Mouse (Mus musculus): ENCODE data around the gene Tbc1d23. TPM values are rescaled to one million over a fixed set of nuclear protein-coding genes. Genes with fewer than 3 reads are reported as not detected.

Gene Tbc1d23
- polyA plus RNA-seq, 1 experiment, result 21.4 TPM

DNA sequence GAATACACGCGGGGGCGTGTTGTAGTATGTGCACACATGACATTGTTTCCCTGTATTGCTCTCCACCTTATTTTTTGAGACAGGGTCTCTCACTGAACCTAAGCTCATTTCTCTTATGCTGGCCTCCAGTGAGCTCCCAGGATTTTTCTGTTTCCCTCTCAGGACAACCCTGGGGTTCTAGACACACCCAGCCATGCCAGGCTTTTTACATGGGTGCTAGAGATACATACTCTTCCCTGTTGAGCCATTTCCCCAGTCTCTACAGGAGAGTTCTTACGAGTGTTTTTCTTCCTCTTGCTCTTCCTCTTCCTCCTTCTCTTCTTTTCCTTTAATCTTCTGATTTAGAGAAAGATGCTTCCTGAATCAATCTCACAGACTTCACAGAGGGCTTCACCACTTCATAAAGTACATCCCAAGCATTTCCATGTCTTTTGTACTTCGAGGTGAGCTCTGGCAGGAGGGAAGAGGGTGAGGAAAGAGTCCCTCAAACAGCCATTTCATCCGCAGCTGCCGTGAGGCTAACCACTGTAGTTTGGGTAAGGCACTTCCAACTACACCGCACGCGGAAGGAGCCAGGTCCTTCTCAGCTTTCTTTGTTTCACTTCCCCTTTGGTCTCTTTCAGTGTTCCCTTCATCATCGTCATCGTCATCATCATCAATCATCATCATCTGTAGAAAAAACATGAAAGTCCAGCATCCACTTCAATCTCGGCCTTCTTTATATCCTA, 28.2 kb upstream of the Tbc1d23 start:
- H3K4me3 ChIP-seq (replicated peaks; ENCODE audit: control insufficient read depth, low read depth, low read length), result no peak overlapping the region
- WGBS, result 44% methylated on average over 13 of the region's 13 CpGs
- TF ChIP-seq CTCF (IDR thresholded peaks at IDR 0.05; ENCODE audit: control insufficient read depth, insufficient read depth, low read length) (no peak), POLR2A (IDR thresholded peaks at IDR 0.05; ENCODE audit: borderline replicate concordance, control insufficient read depth, low read depth, low read length) (no peak)

DNA sequence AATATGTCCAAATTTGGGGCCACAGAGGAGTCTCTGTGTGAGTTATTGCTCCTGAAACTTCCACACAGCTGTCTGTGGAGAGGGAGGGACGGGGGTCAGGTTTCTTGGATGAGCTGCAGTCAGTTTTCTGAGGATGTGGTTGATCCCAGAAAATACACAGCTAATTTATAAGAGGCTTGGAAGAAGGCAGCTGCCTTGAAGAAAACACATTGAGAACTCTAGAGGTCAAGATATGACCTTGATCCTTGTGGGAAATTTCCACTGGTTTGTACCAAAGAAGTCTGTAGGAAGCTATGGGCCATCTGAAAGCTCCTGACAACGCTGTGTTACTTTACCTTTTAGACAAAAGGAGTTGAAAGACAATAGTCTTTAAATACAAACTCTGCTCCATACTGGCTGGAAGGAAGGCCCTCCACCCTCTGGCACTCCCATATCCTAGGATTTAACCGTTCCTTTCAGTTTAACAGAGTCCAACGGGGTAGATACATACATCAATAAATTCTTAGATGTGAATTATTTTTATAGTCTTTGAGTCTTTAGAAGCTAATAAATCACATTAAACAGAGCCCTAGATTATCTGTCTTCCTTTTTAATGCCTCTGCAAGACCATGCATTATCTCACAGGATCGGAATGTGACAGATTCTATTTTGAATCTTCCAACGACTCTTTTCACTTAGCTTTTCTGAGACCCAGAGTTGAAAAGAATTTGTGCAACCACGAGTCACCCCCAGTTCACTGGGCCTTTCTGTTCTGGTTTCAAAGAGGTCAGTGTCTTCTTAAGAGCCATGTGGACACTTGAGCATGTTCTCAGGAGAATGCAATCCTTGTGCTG, 20.5 kb upstream of the Tbc1d23 start:
- H3K27ac ChIP-seq (ENCODE audit: control insufficient read depth, insufficient read depth, low read depth, low read length, poor library complexity), result no peak overlapping the region
- WGBS, result 56% methylated on average over 7 of the region's 7 CpGs
- H3K4me1 ChIP-seq (ENCODE audit: control insufficient read depth, insufficient read depth, low read length), result no peaks in the 10 kb centered on the region
- H3K4me3 ChIP-seq (replicated peaks; ENCODE audit: control insufficient read depth, low read depth, low read length), result no peak overlapping the region
- TF ChIP-seq POLR2A (IDR thresholded peaks at IDR 0.05; ENCODE audit: borderline replicate concordance, control insufficient read depth, low read depth, low read length) (no peak), CTCF (IDR thresholded peaks at IDR 0.05; ENCODE audit: control insufficient read depth, insufficient read depth, low read length) (no peak)

More for the DNA sequence above, 28.2 kb upstream of the Tbc1d23 start:
- H3K4me1 ChIP-seq (ENCODE audit: control insufficient read depth, insufficient read depth, low read length), result no peaks in the 10 kb centered on the region; the same call in 1 of the 2 replicates
- H3K27ac ChIP-seq (ENCODE audit: control insufficient read depth, insufficient read depth, low read depth, low read length, poor library complexity), result no peak overlapping the region

DNA sequence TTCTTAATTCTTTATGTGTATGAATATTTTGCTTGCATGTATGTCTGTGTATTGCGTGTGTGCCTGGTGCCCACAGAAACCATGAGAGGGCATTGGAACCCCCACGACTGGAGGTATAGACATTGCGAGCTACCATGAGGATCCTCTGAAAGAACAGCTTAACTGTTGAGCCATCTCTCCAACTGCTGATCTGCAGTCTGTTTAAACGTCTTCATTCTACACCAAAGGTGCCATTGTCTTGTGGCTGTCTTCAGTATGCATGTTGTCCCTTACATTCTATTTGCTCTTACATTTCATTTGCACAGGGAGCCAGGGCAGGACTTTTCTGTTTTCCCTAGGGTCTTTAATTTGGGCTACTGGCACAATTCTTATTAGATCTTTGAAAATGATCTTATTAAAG, 19.7 kb upstream of the Tbc1d23 start:
- Histone ChIP-seq H3K27ac (ENCODE audit: control insufficient read depth, insufficient read depth, low read depth, low read length, poor library complexity) (no peak overlapping the region), H3K4me1 (ENCODE audit: control insufficient read depth, insufficient read depth, low read length) (no peaks in the 10 kb centered on the region; the same call in 1 of the 2 replicates), H3K4me3 (replicated peaks; ENCODE audit: control insufficient read depth, low read depth, low read length) (no peak overlapping the region)
- WGBS, result 80% methylated on average over 4 of the region's 4 CpGs
- TF ChIP-seq CTCF (IDR thresholded peaks at IDR 0.05; ENCODE audit: control insufficient read depth, insufficient read depth, low read length), result no peak
- no peak for TF ChIP-seq POLR2A (IDR thresholded peaks at IDR 0.05; ENCODE audit: borderline replicate concordance, control insufficient read depth, low read depth, low read length)

DNA sequence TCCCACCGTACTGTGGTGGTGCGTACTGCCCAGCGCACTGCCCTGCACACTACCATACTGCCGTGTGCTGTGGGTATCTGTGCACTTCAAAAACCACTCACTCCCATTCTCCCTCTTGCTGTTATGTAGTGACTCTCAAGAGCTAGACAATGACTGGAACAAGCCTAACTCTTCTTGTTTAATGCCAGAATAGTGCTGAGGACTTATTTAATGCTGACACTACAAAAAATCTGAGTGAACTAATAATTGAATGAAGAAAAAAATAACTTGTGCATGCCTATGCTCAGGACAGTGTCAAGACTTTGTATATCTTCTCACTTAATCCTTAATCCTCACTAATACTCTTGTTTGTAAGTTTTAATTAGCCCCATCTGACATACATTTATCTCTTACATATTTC, 16.2 kb upstream of the Tbc1d23 start:
- Histone ChIP-seq H3K4me1 (ENCODE audit: control insufficient read depth, insufficient read depth, low read length) (no peaks in the 10 kb centered on the region; the same call in 1 of the 2 replicates), H3K27ac (ENCODE audit: control insufficient read depth, insufficient read depth, low read depth, low read length, poor library complexity) (no peak overlapping the region), H3K4me3 (replicated peaks; ENCODE audit: control insufficient read depth, low read depth, low read length) (no peak overlapping the region)
- TF ChIP-seq CTCF (IDR thresholded peaks at IDR 0.05; ENCODE audit: control insufficient read depth, insufficient read depth, low read length) (no peak), POLR2A (IDR thresholded peaks at IDR 0.05; ENCODE audit: borderline replicate concordance, control insufficient read depth, low read depth, low read length) (no peak)
- 92% methylated on average over 4 of the region's 4 CpGs for WGBS

DNA sequence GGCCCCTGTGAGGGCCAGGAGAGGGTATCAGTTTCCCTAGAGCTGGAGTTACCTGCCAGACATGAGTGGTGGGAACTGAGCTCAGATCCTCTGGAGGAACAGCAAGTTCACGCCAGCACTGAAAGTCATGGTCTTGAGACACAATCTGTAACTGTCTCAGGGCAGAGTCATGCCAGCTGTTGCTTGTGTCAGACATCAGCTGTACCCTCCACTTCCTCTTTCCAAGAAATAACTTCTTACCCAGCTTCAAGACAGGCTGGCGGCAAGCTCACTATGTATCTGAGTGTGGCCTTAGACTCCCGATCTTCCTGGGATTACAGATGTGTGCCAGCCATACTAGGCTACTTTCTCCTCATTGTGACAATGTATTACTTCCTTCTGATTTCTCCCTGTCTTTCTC, 15.3 kb upstream of the Tbc1d23 start:
- peak overlapping the region; percentile 3; the same call in 1 of the 2 replicates for H3K27ac ChIP-seq (ENCODE audit: control insufficient read depth, insufficient read depth, low read depth, low read length, poor library complexity)
- TF ChIP-seq CTCF (IDR thresholded peaks at IDR 0.05; ENCODE audit: control insufficient read depth, insufficient read depth, low read length) (no peak), POLR2A (IDR thresholded peaks at IDR 0.05; ENCODE audit: borderline replicate concordance, control insufficient read depth, low read depth, low read length) (no peak)
- H3K4me3 ChIP-seq (replicated peaks; ENCODE audit: control insufficient read depth, low read depth, low read length), result no peak overlapping the region
- no peaks in the 10 kb centered on the region; the same call in 1 of the 2 replicates for H3K4me1 ChIP-seq (ENCODE audit: control insufficient read depth, insufficient read depth, low read length)
- WGBS, result 5% methylated on average over 3 of the region's 3 CpGs

DNA sequence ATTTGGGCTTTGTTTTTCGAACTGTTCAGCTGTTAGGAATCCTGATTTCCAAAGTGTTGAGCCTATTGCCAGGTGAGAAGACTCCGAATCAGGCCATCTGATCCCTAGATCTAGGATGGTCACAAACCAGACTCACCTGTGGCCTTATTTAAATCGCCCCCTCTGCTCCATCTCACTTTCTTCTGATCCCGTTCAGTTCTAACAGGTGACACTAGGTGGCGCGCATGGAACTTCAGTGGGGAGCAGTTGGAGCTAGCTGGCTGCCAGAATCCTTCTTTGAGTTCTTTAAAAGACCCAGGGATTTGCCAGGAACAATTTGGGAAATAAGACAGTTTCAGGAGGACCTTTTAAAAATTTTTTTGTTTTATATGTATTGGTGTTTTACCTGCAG, 12.5 kb upstream of the Tbc1d23 start:
- no peak for TF ChIP-seq POLR2A (IDR thresholded peaks at IDR 0.05; ENCODE audit: borderline replicate concordance, control insufficient read depth, low read depth, low read length)
- TF ChIP-seq CTCF (IDR thresholded peaks at IDR 0.05; ENCODE audit: control insufficient read depth, insufficient read depth, low read length), result peak; percentile 77
- H3K4me1 ChIP-seq (ENCODE audit: control insufficient read depth, insufficient read depth, low read length), result no peaks in the 10 kb centered on the region; the same call in 1 of the 2 replicates
- no peak overlapping the region for H3K4me3 ChIP-seq (replicated peaks; ENCODE audit: control insufficient read depth, low read depth, low read length)
- H3K27ac ChIP-seq (ENCODE audit: control insufficient read depth, insufficient read depth, low read depth, low read length, poor library complexity), result no peak overlapping the region
- WGBS, result 7% methylated on average over 6 of the region's 6 CpGs

DNA sequence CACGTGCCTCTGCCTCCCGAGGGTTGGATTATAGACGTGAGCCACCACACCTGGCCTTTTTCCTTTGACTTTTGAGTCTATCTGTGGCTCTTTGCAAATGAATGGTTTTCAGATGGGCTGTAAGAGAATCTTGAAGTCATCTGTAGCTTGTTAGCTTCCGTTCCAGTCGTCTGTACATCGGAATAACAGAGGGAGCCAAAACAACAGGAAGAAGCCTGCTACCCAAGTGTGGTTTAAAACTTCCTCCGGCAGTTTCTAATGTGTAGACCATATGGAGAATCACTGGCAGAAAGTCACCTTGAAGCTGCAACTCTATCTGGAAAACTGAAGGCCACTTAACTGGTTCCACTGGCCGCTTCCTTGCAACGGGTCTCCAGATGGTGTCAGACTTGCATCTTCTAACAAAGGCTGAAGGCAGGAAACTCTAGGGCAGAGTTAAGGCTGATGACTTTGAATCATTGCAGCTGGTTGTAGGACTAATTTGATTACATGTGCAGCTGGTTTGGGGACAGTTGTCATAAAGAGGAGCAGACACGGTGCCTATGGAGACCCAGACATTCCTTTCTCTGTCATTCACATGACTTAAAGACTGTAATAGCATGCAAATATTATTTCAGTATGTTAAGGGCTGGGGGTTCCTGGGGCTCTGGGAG, 12.0 kb upstream of the Tbc1d23 start:
- Histone ChIP-seq H3K27ac (ENCODE audit: control insufficient read depth, insufficient read depth, low read depth, low read length, poor library complexity) (no peak overlapping the region), H3K4me1 (ENCODE audit: control insufficient read depth, insufficient read depth, low read length) (no peaks in the 10 kb centered on the region; the same call in 1 of the 2 replicates), H3K4me3 (replicated peaks; ENCODE audit: control insufficient read depth, low read depth, low read length) (no peak overlapping the region)
- TF ChIP-seq CTCF (IDR thresholded peaks at IDR 0.05; ENCODE audit: control insufficient read depth, insufficient read depth, low read length) (no peak), POLR2A (IDR thresholded peaks at IDR 0.05; ENCODE audit: borderline replicate concordance, control insufficient read depth, low read depth, low read length) (no peak)
- 5% methylated on average over 10 of the region's 10 CpGs for WGBS

DNA sequence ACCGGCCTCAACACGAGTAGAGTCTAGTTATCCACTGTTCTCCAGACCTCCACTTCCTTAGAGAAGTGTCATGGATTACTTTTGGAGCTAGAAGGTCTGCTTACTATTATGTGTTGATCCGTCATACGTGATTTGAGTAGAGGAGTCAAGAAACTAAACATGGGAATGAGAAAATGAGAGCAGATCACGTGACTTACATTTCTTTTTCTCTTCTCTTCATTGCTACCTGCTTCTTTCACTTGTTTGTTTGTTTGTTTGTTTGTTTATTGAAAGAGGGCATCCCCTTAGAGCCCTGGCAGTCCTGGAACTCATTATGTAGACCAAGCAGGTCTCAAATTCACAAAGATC, 11.5 kb upstream of the Tbc1d23 start:
- Histone ChIP-seq H3K27ac (ENCODE audit: control insufficient read depth, insufficient read depth, low read depth, low read length, poor library complexity) (no peak overlapping the region), H3K4me1 (ENCODE audit: control insufficient read depth, insufficient read depth, low read length) (no peaks in the 10 kb centered on the region; the same call in 1 of the 2 replicates), H3K4me3 (replicated peaks; ENCODE audit: control insufficient read depth, low read depth, low read length) (no peak overlapping the region)
- 78% methylated on average over 5 of the region's 5 CpGs for whole genome bisulfite sequencing
- TF ChIP-seq CTCF (IDR thresholded peaks at IDR 0.05; ENCODE audit: control insufficient read depth, insufficient read depth, low read length) (no peak), POLR2A (IDR thresholded peaks at IDR 0.05; ENCODE audit: borderline replicate concordance, control insufficient read depth, low read depth, low read length) (no peak)

Measured in bone marrow, adult 2 months (tissue).